Mouse (Mus musculus): Measurements from ENCODE around the gene Csmd2. TPM values are rescaled to one million over a fixed set of nuclear protein-coding genes. Genes with fewer than 3 reads are reported as not detected.

Gene Csmd2
- total RNA-seq, 2 experiments from 2014 or later, result 0.12 to 0.17 TPM

DNA sequence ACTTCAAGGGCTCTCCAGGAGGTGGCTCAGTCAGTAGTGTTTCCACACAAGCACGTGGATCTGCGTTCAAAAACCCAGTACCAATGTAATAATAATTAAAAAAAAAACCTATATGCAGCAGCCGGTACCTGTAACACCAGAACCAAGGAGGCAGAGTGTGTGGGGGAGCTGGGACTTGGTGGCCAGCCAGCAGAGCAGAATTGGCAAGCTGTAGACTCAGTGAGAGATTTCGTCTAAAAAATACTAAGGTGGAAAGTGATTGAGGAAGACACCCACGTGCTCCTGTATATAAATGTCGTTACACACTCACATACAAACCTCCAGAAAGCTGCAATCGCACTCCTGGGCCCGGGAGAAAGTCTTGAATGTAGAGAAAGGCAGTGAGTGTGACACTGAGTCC, 316.4 kb downstream of the Csmd2 start:
- no peak for DNase-seq
- intact Hi-C loops (cut with DNase I), result no loop called here

- no peak for DNase-seq
- intact Hi-C loops (cut with DNase I), result no loop called here
Observed at GRCm38 (mm10) chr4:128306011-128306410, 318.4 kb downstream of the Csmd2 start.

GRCm38 (mm10) chr4:128315328-128315727, 327.7 kb downstream of the Csmd2 start:
- intact Hi-C loops (cut with DNase I), result no loop called here
- no peak for DNase-seq

GRCm38 (mm10) chr4:128317951-128318350, 330.3 kb downstream of the Csmd2 start:
- DNase-seq, result peak in 1 of 2 experiments; percentile 16
- intact Hi-C loops (cut with DNase I), result no loop called here

DNA sequence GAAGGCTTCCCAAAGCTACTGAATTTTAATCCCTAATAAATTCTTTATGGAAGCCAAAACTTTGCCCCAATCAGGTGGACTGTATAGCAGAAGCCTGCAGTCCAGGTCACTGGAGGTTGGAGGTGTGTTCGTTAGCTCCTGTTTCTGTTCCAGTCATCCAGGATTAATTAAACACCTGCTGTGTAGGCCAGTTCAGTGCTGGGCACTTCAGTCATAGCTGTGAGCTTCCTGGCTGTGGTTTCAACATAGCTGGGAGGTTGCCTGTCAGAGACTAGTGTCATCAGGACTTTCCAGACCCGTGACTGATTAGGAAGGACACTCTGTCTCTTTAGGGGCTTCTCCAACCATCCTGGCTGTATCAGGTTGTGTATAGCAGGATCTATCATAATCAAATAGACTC, 337.9 kb downstream of the Csmd2 start:
- no peak for DNase-seq
- intact Hi-C loops (cut with DNase I), result no loop called here

DNA sequence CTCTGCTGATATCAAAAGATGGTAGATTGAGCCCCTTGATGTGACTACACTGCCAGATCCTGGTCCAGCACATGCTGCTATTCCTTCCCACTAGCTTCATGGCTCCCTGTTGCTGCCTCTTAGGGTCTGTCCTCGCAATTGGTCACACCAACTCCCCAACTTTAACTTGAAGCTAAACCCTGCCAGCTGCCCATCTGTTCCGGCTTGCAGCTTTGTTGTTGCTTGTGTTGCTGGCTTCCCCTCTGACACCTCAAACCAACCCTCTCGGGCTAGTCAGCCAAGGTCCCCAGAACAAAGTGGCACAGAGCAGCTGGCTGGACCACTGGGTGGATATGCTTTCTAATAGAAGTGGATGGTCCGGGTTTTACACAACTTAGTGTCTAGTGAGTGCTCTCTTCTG, 339.1 kb downstream of the Csmd2 start:
- DNase-seq, result no peak
- intact Hi-C loops (cut with DNase I), result no loop called here

GRCm38 (mm10) chr4:128327421-128327820, 339.8 kb downstream of the Csmd2 start:
- intact Hi-C loops (cut with DNase I), result no loop called here
- DNase-seq, result no peak

DNA sequence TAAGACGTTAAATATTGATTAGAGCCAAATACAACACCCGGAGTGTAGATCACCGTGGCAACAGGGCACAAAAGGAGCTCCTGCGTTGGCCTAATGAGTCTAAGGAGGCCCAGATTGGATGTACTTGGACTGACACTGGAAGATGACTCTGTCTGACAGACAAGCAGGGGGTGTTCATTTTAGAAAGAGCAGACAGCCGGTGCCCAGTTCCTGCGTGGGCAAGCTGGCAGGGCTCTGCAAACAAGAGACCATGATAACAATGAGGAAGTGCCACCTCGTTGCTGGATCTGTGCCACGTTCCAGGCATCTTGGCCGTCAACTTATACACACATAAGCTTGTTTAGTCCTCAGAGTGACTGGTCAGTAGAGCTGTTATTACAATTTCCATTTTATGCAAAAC, 342.9 kb downstream of the Csmd2 start:
- intact Hi-C loops (cut with DNase I), result no loop called here
- no peak for DNase-seq

DNA sequence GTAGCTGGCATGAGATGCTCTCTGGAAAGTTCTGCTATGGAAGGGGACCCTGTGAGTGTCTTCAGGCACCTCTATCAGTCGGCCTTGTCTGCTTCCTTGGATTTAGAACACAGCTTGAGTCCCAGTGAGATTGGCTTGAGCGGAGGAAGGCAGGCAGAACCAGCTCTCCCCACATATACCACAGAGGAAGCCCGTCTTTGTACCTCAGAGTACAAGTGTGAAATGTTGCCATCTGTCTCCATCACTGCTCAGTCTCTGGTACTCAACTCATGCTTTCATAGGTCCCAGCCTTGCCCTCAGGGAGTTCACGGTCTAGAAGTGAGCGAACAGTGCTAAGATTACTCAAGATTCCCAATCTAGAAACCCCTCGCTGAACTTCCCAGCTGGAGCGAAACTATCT, 352.8 kb downstream of the Csmd2 start:
- intact Hi-C loops (cut with DNase I), result no loop called here
- no peak for DNase-seq

DNA sequence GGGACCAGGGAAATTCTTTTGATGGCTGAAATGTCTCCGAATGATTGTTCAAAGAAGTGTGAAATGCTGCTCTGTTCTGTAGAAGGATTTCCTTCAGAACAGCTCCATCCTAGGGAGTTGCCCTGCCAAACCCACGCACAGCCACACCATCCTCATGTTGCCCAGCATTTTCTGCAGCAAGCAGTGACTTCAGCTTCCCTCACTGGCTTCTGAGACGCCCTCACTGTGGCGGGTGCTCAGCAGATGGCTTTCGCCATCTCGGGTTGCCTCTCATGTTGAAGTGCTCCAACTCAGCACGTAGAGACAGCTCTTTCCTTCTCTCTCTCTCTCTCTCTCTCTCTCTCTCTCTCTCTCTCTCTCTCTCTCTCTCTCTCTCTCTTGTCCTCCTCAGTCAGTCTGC, 353.7 kb downstream of the Csmd2 start:
- DNase-seq, result no peak
- intact Hi-C loops (cut with DNase I), result no loop called here

GRCm38 (mm10) chr4:128342208-128342607, 354.6 kb downstream of the Csmd2 start:
- intact Hi-C loops (cut with DNase I), result no loop called here
- DNase-seq, result no peak

DNA sequence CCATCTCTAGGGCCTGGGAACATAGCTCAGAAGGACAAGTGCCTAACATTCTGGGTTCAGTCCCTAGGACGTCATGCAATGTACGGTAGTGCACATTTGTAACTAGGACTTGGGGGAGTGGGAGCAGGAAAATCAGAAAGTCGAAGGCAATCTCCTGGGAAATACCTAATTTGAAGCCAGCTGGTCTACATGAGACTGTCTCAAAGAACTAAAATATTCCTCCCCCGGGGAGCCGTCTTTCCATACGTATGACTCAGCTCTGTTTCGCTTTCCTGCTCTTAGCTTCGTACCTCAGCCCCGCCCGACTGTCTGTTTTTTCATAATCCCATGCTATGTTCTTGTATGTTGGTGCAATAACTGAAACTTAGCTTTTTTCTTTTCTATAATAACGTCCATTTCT, 371.1 kb downstream of the Csmd2 start:
- no peak for DNase-seq

DNA sequence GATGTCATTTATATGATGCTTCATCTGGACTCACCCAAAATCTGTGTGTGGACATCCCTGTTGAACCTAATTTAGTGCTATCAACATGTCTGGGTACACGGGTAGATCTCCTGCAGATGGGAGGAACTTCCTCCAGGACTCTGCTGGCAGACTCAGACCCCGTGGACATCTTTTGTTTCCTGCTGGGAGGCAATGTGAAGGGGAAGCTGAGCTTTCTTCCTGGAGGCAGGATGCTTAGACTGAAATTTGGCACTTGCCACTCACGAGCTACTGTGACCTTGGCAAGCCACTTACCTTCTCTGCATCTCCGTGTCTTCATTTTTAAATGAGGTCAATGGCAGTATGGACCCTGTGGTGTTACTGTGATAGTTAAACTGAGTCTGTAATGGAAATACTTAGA, 378.2 kb downstream of the Csmd2 start:
- DNase-seq, result no peak
- intact Hi-C loops (cut with DNase I), result no loop called here

More for the DNA sequence above, 371.1 kb downstream of the Csmd2 start:
- intact Hi-C loops (cut with DNase I), result no loop called here

DNA sequence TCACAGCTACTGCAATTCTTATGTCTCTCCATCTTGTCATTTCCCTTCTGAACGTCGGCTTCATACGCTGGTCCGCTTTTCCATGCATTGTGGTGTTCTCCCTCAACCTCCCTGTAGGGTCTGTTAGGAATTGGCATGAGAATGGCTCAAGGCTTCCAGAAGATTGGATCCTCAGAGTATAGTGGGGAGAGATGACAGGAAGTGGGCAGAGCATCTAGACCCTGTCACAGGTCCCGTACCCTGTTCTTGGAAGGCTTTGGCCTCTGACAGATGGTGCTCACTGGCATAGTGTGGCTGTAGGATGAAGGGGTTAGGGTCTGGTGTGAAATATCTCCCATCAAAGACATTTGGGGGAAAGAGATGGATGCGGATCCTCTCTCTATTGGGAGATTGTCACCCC, 380.4 kb downstream of the Csmd2 start:
- intact Hi-C loops (cut with DNase I), result no loop called here
- no peak for DNase-seq

GRCm38 (mm10) chr4:128371766-128372165, 384.1 kb downstream of the Csmd2 start:
- no peak for DNase-seq
- intact Hi-C loops (cut with DNase I), result no loop called here

DNA sequence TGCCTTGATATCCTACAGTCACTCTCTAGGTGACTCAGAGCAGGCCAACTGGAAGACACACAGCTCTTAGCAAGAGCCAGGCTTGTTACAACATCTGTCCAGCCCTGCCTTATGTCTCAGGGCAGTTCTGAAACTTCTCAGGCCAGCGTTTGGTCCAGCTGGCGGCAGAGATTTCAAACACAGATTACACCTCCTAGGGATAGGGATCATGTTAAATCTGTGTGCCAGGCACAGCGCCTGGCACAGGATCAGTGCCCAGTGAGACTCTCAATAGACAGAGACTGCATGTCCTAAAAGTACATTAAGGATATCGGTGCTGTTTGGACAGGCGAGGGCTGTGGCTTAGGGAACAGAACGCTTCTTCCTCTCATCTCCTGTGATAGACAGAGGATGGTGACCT, 385.5 kb downstream of the Csmd2 start:
- no peak for DNase-seq
- intact Hi-C loops (cut with DNase I), result no loop called here

DNA sequence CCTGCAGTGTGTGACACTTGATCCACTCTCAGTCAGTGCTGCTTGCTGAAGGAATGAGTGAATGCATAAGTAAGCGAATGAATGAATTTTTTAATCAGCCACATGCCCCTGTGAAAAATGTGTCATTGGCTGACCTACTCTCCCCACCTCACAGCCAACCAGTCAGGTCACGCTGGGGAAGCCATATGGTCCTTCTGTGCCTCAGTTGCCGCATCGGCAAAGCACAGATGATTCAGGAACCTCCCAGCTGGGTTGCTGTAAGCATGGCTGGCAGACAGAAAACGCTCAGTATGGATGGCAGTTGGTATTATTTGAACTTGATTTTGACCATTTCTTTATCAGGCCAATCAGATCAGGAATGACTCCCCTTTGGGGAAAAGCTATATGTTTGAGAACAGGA, 386.4 kb downstream of the Csmd2 start:
- intact Hi-C loops (cut with DNase I), result no loop called here
- no peak for DNase-seq

DNA sequence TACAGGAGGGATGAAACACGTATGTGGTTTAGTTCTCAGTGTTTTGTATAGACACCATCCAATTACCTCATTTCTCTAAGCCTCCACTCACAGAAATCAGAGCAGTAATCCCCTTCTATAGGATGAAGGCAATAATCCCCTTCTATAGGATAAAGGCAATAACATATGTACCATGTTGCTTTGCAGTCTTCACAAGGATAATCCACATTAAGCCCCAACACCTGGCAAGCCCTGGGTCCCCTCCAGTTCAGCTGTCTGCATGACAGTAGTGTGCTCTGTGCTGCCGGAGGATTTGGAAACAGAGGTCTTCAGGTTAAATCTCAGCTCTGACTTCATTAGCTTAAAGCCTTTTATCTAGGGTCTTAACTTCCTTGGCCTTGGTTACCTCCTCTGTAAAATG, 391.3 kb downstream of the Csmd2 start:
- no peak for DNase-seq
- intact Hi-C loops (cut with DNase I), result no loop called here

GRCm38 (mm10) chr4:128381331-128381730, 393.7 kb downstream of the Csmd2 start:
- DNase-seq, result no peak
- intact Hi-C loops (cut with DNase I), result no loop called here

- intact Hi-C loops (cut with DNase I), result no loop called here
- DNase-seq, result no peak
Observed at GRCm38 (mm10) chr4:128383800-128384199, 396.1 kb downstream of the Csmd2 start.

DNA sequence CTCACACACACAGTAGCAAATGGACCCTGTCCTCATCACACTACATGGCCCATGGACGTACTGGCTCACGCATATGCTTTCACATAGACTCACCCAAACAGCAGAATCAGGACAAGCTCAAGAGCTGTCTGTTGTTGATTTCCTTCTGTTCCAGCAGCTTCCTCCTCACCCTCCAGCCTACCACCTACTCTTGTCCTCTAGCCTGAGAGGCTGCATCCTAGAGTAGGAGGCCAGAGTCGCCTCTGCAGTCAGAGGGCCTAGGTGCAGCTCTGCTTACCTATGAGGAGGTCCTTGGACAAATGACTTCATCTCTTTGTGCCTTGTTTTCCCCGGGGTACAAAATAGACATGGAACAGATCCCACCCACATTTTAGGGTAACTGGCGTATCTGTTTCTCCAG, 403.8 kb downstream of the Csmd2 start:
- DNase-seq, result no peak
- intact Hi-C loops (cut with DNase I), result no loop called here

DNA sequence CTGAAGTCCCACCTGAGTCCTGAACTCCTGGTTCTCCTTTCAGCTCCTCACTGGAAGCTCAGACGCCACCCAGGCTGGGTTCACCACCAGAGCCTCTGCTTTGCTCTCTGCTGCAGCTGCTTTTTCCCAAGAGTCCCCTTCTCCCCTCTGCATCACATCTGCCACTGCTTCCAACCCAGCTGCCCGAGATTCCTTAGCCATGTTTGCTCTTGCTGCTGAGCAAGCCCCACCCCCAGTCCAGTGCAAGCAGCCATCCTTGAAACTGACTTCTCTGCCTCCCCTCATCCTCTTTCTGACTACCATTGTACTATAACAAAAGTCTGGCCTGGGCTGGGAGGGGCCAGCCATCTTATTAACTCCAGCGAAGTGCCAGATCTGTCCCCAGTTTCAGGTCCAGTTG, 404.6 kb downstream of the Csmd2 start:
- intact Hi-C loops (cut with DNase I), result no loop called here
- DNase-seq, result no peak

DNA sequence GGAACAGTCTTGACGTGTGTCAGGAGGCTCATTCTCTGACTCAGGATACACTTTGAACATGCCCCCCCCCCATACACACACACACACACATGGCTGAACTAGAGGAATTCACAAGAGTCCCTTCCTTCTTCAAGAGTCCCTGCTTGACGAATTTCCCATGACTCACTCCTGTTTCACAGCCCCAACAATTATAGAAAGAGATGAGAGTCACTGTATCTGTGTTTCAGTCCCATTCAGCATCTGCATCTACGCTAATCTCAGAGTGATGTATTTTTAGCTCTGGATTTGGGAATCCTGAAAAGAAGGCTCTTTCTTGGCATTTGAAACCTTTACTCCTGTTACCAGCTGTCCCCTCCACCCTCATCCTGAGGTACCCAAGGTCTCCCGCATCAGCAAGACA, 406.2 kb downstream of the Csmd2 start:
- intact Hi-C loops (cut with DNase I), result no loop called here
- no peak for DNase-seq

DNA sequence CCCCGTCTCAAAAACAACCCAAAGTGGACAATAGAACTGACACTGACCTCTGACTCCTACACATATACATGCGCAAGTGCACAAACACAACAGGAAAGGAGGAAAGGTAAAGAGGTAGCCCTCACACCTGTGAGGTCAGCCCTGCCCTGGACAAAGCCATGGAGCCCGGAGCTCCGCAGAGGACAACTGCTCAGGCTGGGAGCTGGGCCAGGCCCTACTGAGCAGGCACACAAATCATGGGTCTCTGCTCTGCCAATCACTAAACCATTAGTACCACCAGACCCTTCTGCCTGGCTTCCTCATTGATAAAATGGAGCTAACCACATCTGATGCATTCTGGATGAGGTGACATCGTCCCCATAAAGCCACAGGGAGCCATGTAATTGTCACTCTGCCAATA, 409.0 kb downstream of the Csmd2 start:
- intact Hi-C loops (cut with DNase I), result no loop called here
- no peak for DNase-seq

Measured in heart, postnatal 14 days (tissue).